Mouse (Mus musculus): ENCODE data around the gene Gcg.

DNA sequence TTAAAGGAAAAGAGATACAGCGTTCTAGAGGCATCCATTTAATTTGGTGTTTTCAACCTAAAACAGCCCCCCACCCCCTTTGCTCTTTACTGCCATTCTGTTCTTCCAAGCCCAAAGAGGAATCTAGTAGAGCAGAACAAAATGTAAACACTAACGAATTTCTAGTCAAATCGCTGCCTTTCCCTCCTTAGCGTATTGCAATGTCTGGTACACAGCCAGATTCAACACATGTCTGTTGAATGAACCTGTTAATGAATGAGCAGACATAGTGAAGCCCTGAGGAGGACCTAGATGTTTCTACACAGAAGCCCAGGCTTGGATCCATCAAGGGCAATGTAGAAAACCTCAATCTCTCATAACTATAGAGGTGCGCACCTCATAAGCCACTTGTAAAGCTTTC, 15.4 kb upstream of the Gcg start:
- TF ChIP-seq CTCF (IDR thresholded peaks at IDR 0.05; ENCODE audit: extremely low read depth, insufficient read depth, insufficient read length, insufficient replicate concordance) (no peak), POLR2A (IDR thresholded peaks at IDR 0.05; ENCODE audit: low read depth, low read length) (no peak)

Measured in spleen, adult 2 months (tissue).